Mouse (Mus musculus): ENCODE data around the gene Rnasek. TPM values are rescaled to one million over a fixed set of nuclear protein-coding genes. Genes with fewer than 3 reads are reported as not detected.

Gene Rnasek
- polyA plus RNA-seq, 1 experiment from 2014 or later: 145 TPM

DNA sequence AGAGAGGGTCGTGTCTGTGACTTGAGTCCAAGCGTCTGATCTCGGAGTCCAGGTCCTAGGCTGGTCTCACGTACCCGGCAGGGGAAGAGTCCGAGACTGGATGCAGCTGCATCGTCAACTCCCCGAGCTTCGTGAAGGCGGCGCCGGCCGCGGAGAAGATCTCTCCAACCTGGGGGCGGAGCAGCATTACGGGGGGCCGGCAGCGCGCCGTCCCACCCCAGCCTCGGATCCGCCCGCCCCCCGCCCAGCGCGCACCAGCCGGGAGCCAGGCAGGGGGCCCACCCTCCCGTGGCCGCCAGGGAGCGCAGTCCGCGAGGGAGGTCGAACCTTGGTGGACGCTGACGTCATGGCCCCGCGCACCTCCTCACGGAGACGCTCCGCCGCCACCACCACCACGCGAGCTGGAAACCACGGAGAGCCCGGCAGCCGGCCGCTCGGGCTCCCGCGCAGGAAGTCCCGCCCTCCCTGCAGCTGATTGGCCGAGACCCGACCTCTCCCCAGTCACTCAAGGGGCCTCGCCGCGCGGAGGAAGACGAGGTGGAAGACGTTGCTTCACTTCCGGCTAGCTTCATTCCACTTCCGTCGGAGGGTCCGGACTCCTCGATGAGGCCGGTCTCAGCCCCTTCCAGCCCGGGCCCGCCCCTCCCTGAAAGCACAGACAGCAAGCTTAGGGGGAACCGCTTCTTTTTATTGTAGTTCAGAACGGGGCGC is 2.0 kb downstream of the Rnasek start, which contains the start of gene 0610010K14Rik:
Gene 0610010K14Rik (minus strand): TSS at position 458 of the 711 bp plus-strand sequence.
- no peak for TF ChIP-seq CTCF (IDR thresholded peaks at IDR 0.05)
- in situ Hi-C loops (cut with MboI; ENCODE audit: low pct_unique_long_range_greater_than_20kb): no loop called here
- DNase-seq (ENCODE audit: low read depth, low spot score): no peak
- ChIA-PET CTCF (interaction anchor here (0.8 to 1.2 kb wide), 3 partner anchors 13 to 96 kb away, joined by 3 read pairs; partner anchors contain the start of gene Alox12e), POLR2A (interaction anchor here (0.6 kb wide), 1 partner anchor 607 kb away, joined by 4 read pairs; no protein-coding TSS in a partner anchor)
- H3K27me3 ChIP-seq: no peaks in the 10 kb centered on the region
- ATAC-seq: peak; percentile 84

DNA sequence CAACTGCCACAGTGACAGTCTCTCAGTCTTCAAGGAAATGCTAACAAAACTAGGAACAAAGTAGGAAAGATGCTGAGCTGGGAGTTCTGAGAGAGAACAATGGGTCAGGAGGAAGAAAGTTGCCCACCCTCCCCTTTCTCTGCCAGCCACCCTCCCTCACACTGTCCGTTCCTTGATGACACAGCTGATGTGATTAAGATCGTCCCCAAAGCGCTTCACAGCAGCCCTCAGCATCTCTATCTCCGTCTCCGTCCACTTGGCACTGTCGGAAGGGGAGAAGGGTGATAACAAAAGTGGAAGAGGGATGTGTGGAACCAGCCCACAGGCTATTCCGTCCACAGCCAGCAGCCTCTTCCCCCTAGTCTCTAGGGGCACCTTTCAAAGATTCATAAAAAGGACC is 2.9 kb downstream of the Rnasek start:
- no peaks in the 10 kb centered on the region for H3K27me3 ChIP-seq
- DNase-seq (ENCODE audit: low read depth, low spot score) (no peak), ATAC-seq (no peak)
- in situ Hi-C loops (cut with MboI; ENCODE audit: low pct_unique_long_range_greater_than_20kb): no loop called here
- POLR2A ChIA-PET: interaction anchor here (0.6 kb wide), 2 partner anchors 607 to 1158 kb away, joined by 4 read pairs; no protein-coding TSS in a partner anchor
- CTCF ChIA-PET: interaction anchor here (1.2 kb wide), 1 partner anchor 96 kb away, joined by 3 read pairs; no protein-coding TSS in a partner anchor
- no peak for TF ChIP-seq CTCF (IDR thresholded peaks at IDR 0.05)

DNA sequence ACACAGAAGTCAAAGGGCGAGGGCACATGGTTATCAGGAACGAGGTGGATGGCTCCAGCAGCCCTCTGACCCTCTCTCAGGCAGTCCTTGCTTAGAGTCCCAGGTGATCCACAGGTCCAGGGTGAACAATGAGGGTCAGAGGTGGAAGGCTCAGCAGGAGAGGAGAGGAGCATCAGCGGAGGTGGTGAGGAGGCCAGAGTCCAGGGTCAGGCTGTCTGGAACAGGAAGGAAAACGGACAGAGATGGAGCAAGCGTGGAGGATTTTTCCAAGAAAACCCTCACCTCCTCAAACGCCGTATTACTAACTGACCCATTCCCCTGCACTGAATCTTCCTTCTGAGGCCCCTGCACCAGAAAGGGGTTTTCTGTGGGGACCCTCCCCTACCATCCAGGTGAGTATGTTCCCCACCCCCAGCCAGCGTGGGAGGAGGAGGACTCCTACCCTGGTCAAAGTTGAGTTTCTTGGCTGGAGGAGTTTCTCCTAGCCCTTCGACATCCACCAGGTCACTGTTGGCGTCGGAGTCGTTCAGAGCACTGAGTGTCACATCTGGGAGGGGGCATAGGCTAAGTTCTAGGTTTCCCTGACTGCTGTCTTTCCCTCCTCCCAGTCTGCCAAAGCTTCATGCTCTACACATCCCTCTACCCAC is 4.3 kb downstream of the Rnasek start:
- peaks cover under 1% of the 10 kb centered on the region for H3K27me3 ChIP-seq
- in situ Hi-C loops (cut with MboI; ENCODE audit: low pct_unique_long_range_greater_than_20kb): no loop called here
- DNase-seq (ENCODE audit: low read depth, low spot score) (no peak), ATAC-seq (no peak)
- POLR2A ChIA-PET: no interaction called here
- CTCF ChIA-PET: no interaction called here
- TF ChIP-seq CTCF (IDR thresholded peaks at IDR 0.05): no peak

DNA sequence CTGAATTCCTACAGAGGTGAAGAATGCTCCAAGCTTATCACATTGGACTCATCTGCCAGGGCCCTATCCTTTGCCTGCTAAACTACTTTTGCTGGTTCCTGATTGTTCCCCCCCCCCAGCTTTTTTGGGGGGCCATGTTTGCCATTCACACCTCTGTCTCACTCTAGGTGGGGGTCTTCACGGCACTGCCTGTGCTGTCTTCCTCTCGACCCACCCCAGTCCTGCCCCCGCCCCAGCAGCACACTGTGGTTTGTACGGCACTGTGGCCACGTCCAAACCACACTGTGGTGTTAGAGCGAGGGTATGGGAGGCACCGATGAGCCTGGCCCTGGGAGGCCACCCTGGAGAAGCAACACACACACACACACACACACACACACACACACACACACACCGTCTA is 5.1 kb downstream of the Rnasek start:
- no peak for DNase-seq (ENCODE audit: low read depth, low spot score)
- ATAC-seq: no peak
- in situ Hi-C loops (cut with MboI; ENCODE audit: low pct_unique_long_range_greater_than_20kb): no loop called here
- no peak for TF ChIP-seq CTCF (IDR thresholded peaks at IDR 0.05)
- CTCF ChIA-PET: no interaction called here
- peaks cover 6% of the 10 kb centered on the region for H3K27me3 ChIP-seq
- POLR2A ChIA-PET: no interaction called here

DNA sequence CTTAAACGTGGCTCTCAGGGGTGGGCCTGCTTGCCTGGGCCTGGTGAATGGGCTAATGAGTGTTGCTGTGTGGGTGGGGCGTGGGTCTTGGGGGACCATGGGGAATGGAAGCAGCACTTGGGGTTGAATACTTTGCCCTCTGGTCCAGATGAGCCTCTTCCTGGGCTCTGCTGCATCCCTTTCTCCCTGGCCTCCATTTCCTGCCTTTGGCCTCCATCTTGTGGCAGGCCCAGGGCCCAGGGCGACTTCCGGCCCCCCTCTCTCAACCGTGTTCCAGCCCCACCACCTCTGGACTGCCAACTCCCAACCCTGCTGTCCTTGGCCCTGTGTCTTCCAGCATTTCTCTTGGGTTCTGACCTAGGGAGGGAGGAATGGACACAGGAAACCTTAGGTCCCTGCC is 5.6 kb downstream of the Rnasek start:
- H3K27me3 ChIP-seq: peaks cover 10% of the 10 kb centered on the region
- no peak for DNase-seq (ENCODE audit: low read depth, low spot score)
- ATAC-seq: no peak
- ChIA-PET CTCF (interaction anchor here (1.2 kb wide), 1 partner anchor 14 kb away, joined by 3 read pairs; no protein-coding TSS in a partner anchor), POLR2A (no interaction called here)
- in situ Hi-C loops (cut with MboI; ENCODE audit: low pct_unique_long_range_greater_than_20kb): no loop called here
- TF ChIP-seq CTCF (IDR thresholded peaks at IDR 0.05): no peak

DNA sequence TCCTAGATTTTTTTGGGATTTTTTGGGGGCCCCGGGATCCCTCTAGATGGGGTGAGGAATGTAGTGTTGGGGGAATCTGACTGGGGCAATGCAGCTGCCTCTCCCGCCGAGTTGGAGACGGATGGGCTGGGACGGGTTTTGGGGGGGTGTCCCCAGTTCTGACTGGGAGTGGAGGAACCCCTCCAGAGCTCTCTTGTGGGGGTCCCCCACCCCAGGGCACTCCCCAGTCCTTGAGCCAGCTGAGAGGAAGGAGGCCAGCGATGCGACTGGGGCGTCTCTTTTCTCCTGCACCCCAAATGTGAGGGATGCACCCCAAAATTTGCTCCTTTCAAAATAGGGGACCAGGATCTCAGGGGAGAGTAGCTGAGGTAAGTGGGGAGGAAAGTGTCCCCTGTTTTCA is 6.6 kb downstream of the Rnasek start:
- TF ChIP-seq CTCF (IDR thresholded peaks at IDR 0.05): no peak
- H3K27me3 ChIP-seq: peaks cover 19% of the 10 kb centered on the region
- in situ Hi-C loops (cut with MboI; ENCODE audit: low pct_unique_long_range_greater_than_20kb): no loop called here
- CTCF ChIA-PET: interaction anchor here (1.2 kb wide), 1 partner anchor 15 kb away, joined by 3 read pairs; no protein-coding TSS in a partner anchor
- POLR2A ChIA-PET: no interaction called here
- DNase-seq (ENCODE audit: low read depth, low spot score) (no peak), ATAC-seq (no peak)

DNA sequence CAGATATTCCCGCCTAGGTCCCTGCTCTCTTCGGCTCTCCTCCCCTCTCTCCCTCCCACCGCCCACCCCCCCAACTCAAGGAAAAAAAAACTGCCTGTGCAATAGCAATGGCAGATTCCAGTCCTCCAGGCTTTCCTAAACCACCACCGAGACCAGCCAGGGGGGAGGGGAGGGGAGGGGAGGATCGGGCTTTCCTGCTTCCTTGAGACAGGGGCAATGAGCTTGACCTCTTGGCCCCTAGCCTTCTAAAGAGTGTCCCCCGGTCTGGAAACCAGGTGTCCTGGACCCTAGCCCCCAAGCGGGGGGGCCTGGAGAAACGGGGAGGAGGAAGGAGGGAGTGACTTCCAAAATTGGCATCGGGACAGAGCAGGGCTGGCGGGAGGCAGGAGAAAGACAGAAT is 7.1 kb downstream of the Rnasek start:
- ChIA-PET CTCF (interaction anchor here (1.2 kb wide), 1 partner anchor 15 kb away, joined by 3 read pairs; no protein-coding TSS in a partner anchor), POLR2A (no interaction called here)
- no peak for TF ChIP-seq CTCF (IDR thresholded peaks at IDR 0.05)
- H3K27me3 ChIP-seq: peaks cover 22% of the 10 kb centered on the region
- in situ Hi-C loops (cut with MboI; ENCODE audit: low pct_unique_long_range_greater_than_20kb): no loop called here
- DNase-seq (ENCODE audit: low read depth, low spot score) (no peak), ATAC-seq (no peak)

DNA sequence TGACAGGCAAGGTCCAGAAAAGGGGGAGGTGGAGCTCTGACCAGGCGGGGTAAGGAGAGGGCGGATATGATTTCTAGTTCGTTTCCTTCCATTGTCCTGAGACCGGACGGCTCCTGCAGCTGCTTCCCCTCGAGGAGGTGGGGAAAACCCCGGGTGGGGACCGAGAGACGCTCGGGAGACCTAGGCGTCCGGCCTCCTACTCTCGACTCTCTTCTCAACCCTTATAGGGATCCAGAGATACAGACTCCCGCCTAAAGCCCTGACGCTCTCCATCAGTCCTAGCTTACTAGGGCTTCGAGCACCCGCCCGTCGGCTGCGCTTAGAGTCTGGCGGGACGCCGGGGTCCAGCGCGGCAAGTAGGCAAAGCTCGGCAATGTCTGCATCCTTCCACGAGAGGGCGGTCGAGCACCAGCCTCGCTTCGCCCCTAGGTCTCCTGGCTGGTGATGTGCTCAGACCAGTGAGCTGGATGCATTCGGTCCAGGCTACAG is 9.4 kb downstream of the Rnasek start:
- CTCF ChIA-PET: interaction anchor here (1.0 to 2.5 kb wide), 16 partner anchors 9 to 160 kb away, joined by 3 to 17 read pairs (median 4); partner anchors contain the start of genes Gm21988, Rnasek, Slc16a11 and Slc16a13
- ATAC-seq: peak; percentile 65
- in situ Hi-C loops (cut with MboI; ENCODE audit: low pct_unique_long_range_greater_than_20kb): no loop called here
- TF ChIP-seq CTCF (IDR thresholded peaks at IDR 0.05): no peak
- peaks cover 29% of the 10 kb centered on the region for H3K27me3 ChIP-seq
- POLR2A ChIA-PET: interaction anchor here (0.6 to 1.6 kb wide), 3 partner anchors 9 to 80 kb away, joined by 3 to 7 read pairs (median 6); partner anchors contain the start of genes Gm21988, Rnasek and Slc16a13
- no peak for DNase-seq (ENCODE audit: low read depth, low spot score)

DNA sequence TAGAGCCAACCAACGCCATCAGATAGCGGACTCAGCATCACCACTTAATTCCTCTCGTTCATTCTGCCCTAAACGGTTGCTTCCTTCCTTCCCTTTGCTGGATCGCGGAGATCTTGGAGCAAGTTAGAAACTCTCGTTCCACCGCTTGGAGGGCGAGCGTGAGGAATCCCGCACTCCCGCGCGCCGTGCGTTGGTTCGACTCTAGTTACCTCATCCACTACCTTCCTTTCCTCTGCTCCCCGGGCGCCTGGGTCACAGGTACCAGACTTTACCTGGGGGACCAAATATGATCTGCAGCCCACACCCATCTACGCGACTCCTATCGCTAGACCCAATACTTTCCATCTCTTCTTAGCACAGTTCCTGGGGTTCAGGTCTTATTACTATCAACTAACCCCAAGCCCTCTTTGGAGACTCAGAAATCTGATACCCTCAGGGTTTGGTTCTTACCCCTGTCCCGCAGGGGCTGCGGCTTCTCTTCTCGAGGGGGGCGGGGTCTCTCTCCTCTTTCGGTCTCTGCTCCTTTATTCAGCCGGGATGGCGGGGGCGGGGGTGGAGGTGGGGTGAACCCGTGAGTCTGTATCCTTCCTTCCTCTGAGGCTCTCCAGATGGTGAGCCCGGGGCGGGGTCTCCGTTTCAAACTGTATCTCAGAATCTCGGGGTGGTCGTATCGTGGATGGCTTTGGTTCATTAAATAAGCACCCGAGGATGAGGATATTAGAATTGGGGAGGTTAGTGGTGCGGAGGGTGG is 10.2 kb downstream of the Rnasek start, which contains the start of gene Bcl6b:
Gene Bcl6b (minus strand): TSS at position 539 of the 751 bp plus-strand sequence.
- ATAC-seq (no peak), DNase-seq (ENCODE audit: low read depth, low spot score) (no peak)
- TF ChIP-seq CTCF (IDR thresholded peaks at IDR 0.05): no peak
- in situ Hi-C loops (cut with MboI; ENCODE audit: low pct_unique_long_range_greater_than_20kb): no loop called here
- ChIA-PET CTCF (interaction anchor here (1.4 to 2.5 kb wide), 6 partner anchors 8 to 159 kb away, joined by 3 to 17 read pairs (median 4); partner anchors contain the start of genes Gm21988, Rnasek and Slc16a13), POLR2A (interaction anchor here (1.6 kb wide), 1 partner anchor 8 kb away, joined by 7 read pairs; the partner anchor contains the start of gene Slc16a13)
- H3K27me3 ChIP-seq: peaks cover 29% of the 10 kb centered on the region

DNA sequence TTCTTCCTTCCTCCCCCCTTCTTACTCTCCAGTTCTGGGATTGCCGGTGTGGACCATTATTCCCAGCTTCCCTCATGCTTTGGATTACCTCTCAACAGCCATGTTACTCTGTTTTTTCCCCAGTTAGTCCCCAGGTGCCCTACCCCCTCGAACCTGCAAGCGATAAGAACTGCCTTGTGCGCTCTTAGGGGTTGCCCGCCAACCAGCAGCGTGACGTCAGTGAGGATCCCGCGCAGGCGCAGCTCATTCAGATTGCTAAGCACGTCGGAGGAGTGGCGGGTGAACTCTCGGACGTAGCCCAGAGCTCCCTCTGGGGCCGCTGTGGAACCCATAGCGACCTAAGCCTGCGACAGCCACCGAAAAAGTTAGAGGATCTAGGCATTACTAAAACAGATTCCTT is 10.8 kb downstream of the Rnasek start:
- H3K27me3 ChIP-seq: peaks cover 29% of the 10 kb centered on the region
- ATAC-seq: no peak
- no peak for DNase-seq (ENCODE audit: low read depth, low spot score)
- in situ Hi-C loops (cut with MboI; ENCODE audit: low pct_unique_long_range_greater_than_20kb): no loop called here
- ChIA-PET CTCF (no interaction called here), POLR2A (no interaction called here)
- TF ChIP-seq CTCF (IDR thresholded peaks at IDR 0.05): no peak
